Mouse (Mus musculus) neural tube, postnatal 0 days (tissue): ENCODE results near the gene Mmp12. TPM values are rescaled to one million over a fixed set of nuclear protein-coding genes. Genes with fewer than 3 reads are reported as not detected.

Source experiments
- polyA plus RNA-seq: library from polyadenylated mRNA; unstranded; fragments of >200 nt; fragmentation: Nextera tagmentation; extraction: Ambion mirVana; gene quantifications from 2 replicates; pipeline ENCODE4 v1.2.1, GENCODE M21; 2015

Mmp12 gene
- polyA plus RNA-seq: 0.24 and 0.31 TPM in 2 replicates

GRCm38 (mm10) chr9:7344107-7344506 lies at the start of gene Mmp12:
TSS of gene Mmp12 (plus strand) at chr9:7344381.

GRCm38 (mm10) chr9:7387947-7388346 lies 43.8 kb downstream of the Mmp12 start, which contains the start of gene Mmp1b:
TSS of gene Mmp1b (minus strand) at chr9:7388047.

Other genes with a start within 250 kb of the Mmp12 start
- gene Dync2h1, start 159.9 kb upstream of the Mmp12 start, polyA plus RNA-seq: 14.1 and 15.5 TPM in 2 replicates
- 107 and 109 TPM in 2 replicates for gene Dcun1d5, start 159.9 kb upstream of the Mmp12 start, polyA plus RNA-seq
- gene Mmp13, start 71.9 kb upstream of the Mmp12 start, polyA plus RNA-seq: 0.71 and 2.8 TPM in 2 replicates
- gene Mmp1b, start 43.7 kb downstream of the Mmp12 start, polyA plus RNA-seq: not detected in 2 replicates
- not detected in 2 replicates for gene Mmp3, start 101.4 kb downstream of the Mmp12 start, polyA plus RNA-seq
- gene Mmp10, start 158.0 kb downstream of the Mmp12 start, polyA plus RNA-seq: not detected in 2 replicates
- 0.11 and 0.52 TPM in 2 replicates for gene Mmp8, start 214.1 kb downstream of the Mmp12 start, polyA plus RNA-seq
- not detected in 2 replicates for gene Mmp27, start 227.0 kb downstream of the Mmp12 start, polyA plus RNA-seq